Mouse (Mus musculus): ENCODE results near the gene Leap2.

- TF ChIP-seq CTCF (IDR thresholded peaks at IDR 0.05; ENCODE audit: low read depth) (no peak), EP300 (optimal IDR thresholded peaks at IDR 0.05) (no peak)
These were observed 39.1 kb downstream of the Leap2 start for GRCm38 (mm10) chr11:53383758-53384428.
